In the genomic region with DNA sequence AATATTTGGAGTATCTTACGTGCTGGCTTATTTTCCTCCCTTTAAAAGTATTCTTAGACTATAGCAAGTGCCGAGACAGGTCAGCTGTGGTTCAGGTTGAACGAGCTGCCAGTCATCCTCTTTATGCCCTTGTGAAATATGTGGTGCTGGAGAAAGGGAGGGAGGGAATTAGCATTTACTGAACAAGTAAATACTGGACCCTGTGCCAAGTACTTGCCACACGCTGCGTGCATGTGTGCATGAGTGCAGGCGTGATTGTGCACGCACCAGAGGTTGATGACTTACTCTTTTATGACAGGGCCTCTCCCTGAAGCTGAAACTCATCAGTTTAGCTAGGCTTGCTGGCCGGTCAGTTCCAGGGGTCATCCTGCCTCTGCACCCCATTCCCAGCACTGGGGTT, we compare ENCODE assay signal across 11 mouse cellular contexts.
DNase-seq lines count a peak whose midpoint lies in the region; ATAC-seq and TF ChIP-seq lines count a peak whose summit lies in the region.
"Had no signal": no experiment of that assay in that cellular context is flagged by ENCODE, and none has a peak within 500 bp of the region (broad histone marks: within the 10 kb centered on the region; RNA-seq: fewer than 3 reads in every experiment).

No protein-coding gene starts in this region.

- DNase-seq in layer of hippocampus, adult 2 months (ENCODE audit: low spot score in 2 of 2), result no peak
- DNase-seq in layer of hippocampus, adult 18-20 months (ENCODE audit: low spot score in 2 of 2), result no peak
- DNase-seq in midbrain, postnatal 0 days (ENCODE audit: low spot score), result peak; percentile 75
- DNase-seq in layer of hippocampus, adult 9-10 months (ENCODE audit: low spot score), result no peak
- DNase-seq in right cerebral cortex, postnatal 10 days (ENCODE audit: low spot score in 2 of 2), result no peak
- DNase-seq in heart, postnatal 14 days, result no peak
- DNase-seq: gastrocnemius, postnatal 25 days; liver, embryonic 13.5 days; right cerebral cortex, adult 18-20 months had no signal

- WGBS in embryonic facial prominence, embryonic 15.5 days, result 39% methylated on average over 8 of the region's 8 CpGs
- WGBS in kidney, embryonic 15.5 days, result 38% methylated on average over 8 of the region's 8 CpGs
- 37% methylated on average over 8 of the region's 8 CpGs for WGBS in midbrain, postnatal 0 days

- H3K9ac ChIP-seq in embryonic facial prominence, embryonic 15.5 days, result no peak overlapping the region
- H3K9ac ChIP-seq in kidney, embryonic 15.5 days, result no peak overlapping the region
- no peak overlapping the region for H3K9ac ChIP-seq in midbrain, postnatal 0 days (replicated peaks; ENCODE audit: low read length, poor library complexity, severe bottlenecking)
- H3K9ac ChIP-seq: liver, embryonic 13.5 days had no signal

- no peak for TF ChIP-seq CTCF in layer of hippocampus, adult 2 months (conservative IDR thresholded peaks at IDR 0.05)
- TF ChIP-seq CTCF in midbrain, postnatal 0 days (IDR thresholded peaks at IDR 0.05), result no peak

- ATAC-seq in embryonic facial prominence, embryonic 15.5 days (ENCODE audit: insufficient number of reproducible peaks, low FRiP score, low TSS enrichment, low read depth), result no peak
- no peak for ATAC-seq in kidney, embryonic 15.5 days (replicated peaks; ENCODE audit: low FRiP score)
- ATAC-seq in midbrain, postnatal 0 days (ENCODE audit: low FRiP score), result no peak

- intact Hi-C loops in heart, postnatal 14 days (cut with DNase I), result no loop called here

- peak overlapping the region; percentile 56 for H3K27ac ChIP-seq in layer of hippocampus, adult 2 months
- H3K27ac ChIP-seq in embryonic facial prominence, embryonic 15.5 days (replicated peaks), result peak overlapping the region; percentile 61; the same call in 1 of the 2 replicates
- peak overlapping the region; percentile 35; the same call in 1 of the 2 replicates for H3K27ac ChIP-seq in kidney, embryonic 15.5 days
- H3K27ac ChIP-seq in midbrain, postnatal 0 days (ENCODE audit: low read depth, low read length), result no peak overlapping the region
- H3K27ac ChIP-seq: liver, embryonic 13.5 days had no signal

- no peak overlapping the region for H3K4me2 ChIP-seq in embryonic facial prominence, embryonic 15.5 days (replicated peaks)
- no peak overlapping the region for H3K4me2 ChIP-seq in kidney, embryonic 15.5 days
- H3K4me2 ChIP-seq in midbrain, postnatal 0 days (ENCODE audit: low read depth, low read length, poor library complexity, severe bottlenecking), result no peak overlapping the region
- H3K4me2 ChIP-seq: liver, embryonic 13.5 days had no signal

- H3K27me3 ChIP-seq in embryonic facial prominence, embryonic 15.5 days, result no peaks in the 10 kb centered on the region
- no peaks in the 10 kb centered on the region for H3K27me3 ChIP-seq in kidney, embryonic 15.5 days
- no peaks in the 10 kb centered on the region for H3K27me3 ChIP-seq in midbrain, postnatal 0 days (ENCODE audit: insufficient read depth, low read length)
- H3K27me3 ChIP-seq: liver, embryonic 13.5 days had no signal

- H3K36me3 ChIP-seq in embryonic facial prominence, embryonic 15.5 days, result no peaks in the 10 kb centered on the region
- H3K36me3 ChIP-seq in kidney, embryonic 15.5 days, result no peaks in the 10 kb centered on the region
- no peaks in the 10 kb centered on the region for H3K36me3 ChIP-seq in midbrain, postnatal 0 days (ENCODE audit: insufficient read depth, low read length)
- H3K36me3 ChIP-seq: liver, embryonic 13.5 days had no signal

- H3K9me3 ChIP-seq in embryonic facial prominence, embryonic 15.5 days (replicated peaks), result no peaks in the 10 kb centered on the region
- no peaks in the 10 kb centered on the region for H3K9me3 ChIP-seq in kidney, embryonic 15.5 days (replicated peaks)
- H3K9me3 ChIP-seq in midbrain, postnatal 0 days (ENCODE audit: low read length), result no peaks in the 10 kb centered on the region
- H3K9me3 ChIP-seq: liver, embryonic 13.5 days had no signal

- H3K4me1 ChIP-seq in embryonic facial prominence, embryonic 15.5 days, result peaks cover 50% of the 10 kb centered on the region
- peaks cover 41% of the 10 kb centered on the region for H3K4me1 ChIP-seq in kidney, embryonic 15.5 days
- H3K4me1 ChIP-seq in midbrain, postnatal 0 days (ENCODE audit: insufficient read depth, low read length), result peaks cover 12% of the 10 kb centered on the region; the same call in 1 of the 2 replicates

- no peak overlapping the region for H3K4me3 ChIP-seq in layer of hippocampus, adult 2 months
- no peak overlapping the region for H3K4me3 ChIP-seq in embryonic facial prominence, embryonic 15.5 days (replicated peaks)
- H3K4me3 ChIP-seq in kidney, embryonic 15.5 days (replicated peaks), result no peak overlapping the region
- H3K4me3 ChIP-seq in midbrain, postnatal 0 days (ENCODE audit: low read depth, low read length), result no peak overlapping the region
- H3K4me3 ChIP-seq: liver, embryonic 13.5 days had no signal
